Mouse (Mus musculus): ENCODE measurements at regions not wholly inside any gene's neighbourhood (a gene's known extent, or its start where the extent isn't known, plus 50 kb on each side); places are given as distances from the start of the nearest gene placed in this dataset.

GRCm38 (mm10) chr10:23488996-23489395 is 138.4 kb upstream of the Eya4 start:
- no peak for DNase-seq (ENCODE audit: low read depth, low spot score)

- no peak for DNase-seq (ENCODE audit: low read depth, low spot score)
These were observed 129.9 kb upstream of the Eya4 start for GRCm38 (mm10) chr10:23480474-23480873.

- no peak for DNase-seq (ENCODE audit: low read depth, low spot score)
These were observed 128.3 kb upstream of the Eya4 start for GRCm38 (mm10) chr10:23478902-23479301.

- no peak for DNase-seq (ENCODE audit: low read depth, low spot score)
These were observed 126.5 kb upstream of the Eya4 start for GRCm38 (mm10) chr10:23477104-23477503.

GRCm38 (mm10) chr10:23450997-23451396 is 100.4 kb upstream of the Eya4 start:
- peak; percentile 42 for DNase-seq (ENCODE audit: low read depth, low spot score)

- DNase-seq (ENCODE audit: low read depth, low spot score) = no peak
These were observed 100.0 kb upstream of the Eya4 start for GRCm38 (mm10) chr10:23450647-23450979.

- DNase-seq (ENCODE audit: low read depth, low spot score) = no peak
These were observed 99.5 kb upstream of the Eya4 start for GRCm38 (mm10) chr10:23449860-23450646.

- no peak for DNase-seq (ENCODE audit: low read depth, low spot score)
These were observed 98.6 kb upstream of the Eya4 start for GRCm38 (mm10) chr10:23448976-23449859.

- DNase-seq (ENCODE audit: low read depth, low spot score) = no peak
These were observed 79.8 kb upstream of the Eya4 start for GRCm38 (mm10) chr10:23430376-23430775.

- no peak for DNase-seq (ENCODE audit: low read depth, low spot score)
These were observed 63.4 kb upstream of the Eya4 start for GRCm38 (mm10) chr10:23413794-23414518.

- DNase-seq (ENCODE audit: low read depth, low spot score) = no peak
These were observed 52.9 kb upstream of the Eya4 start for GRCm38 (mm10) chr10:23403351-23403938.

All from ZHBTc4 (cell line).